Mouse (Mus musculus): ENCODE results near the gene Cacna1c. TPM values are rescaled to one million over a fixed set of nuclear protein-coding genes. Genes with fewer than 3 reads are reported as not detected.

The Cacna1c gene
- polyA plus RNA-seq, 1 experiment from 2014 or later = 6.4 TPM

- Histone ChIP-seq H3K36me3 (peaks cover 55% of the 10 kb centered on the region), H3K27ac (replicated peaks) (no peak overlapping the region), H3K9me3 (no peaks in the 10 kb centered on the region), H3K27me3 (no peaks in the 10 kb centered on the region), H3K4me2 (replicated peaks) (no peak overlapping the region), H3K9ac (replicated peaks) (no peak overlapping the region), H3K4me3 (no peak overlapping the region), H3K4me1 (no peaks in the 10 kb centered on the region)
- ATAC-seq (replicated peaks) = no peak
- WGBS = 95% methylated on average over 4 of the region's 4 CpGs
Measured at GRCm38 (mm10) chr6:118538627-118539026, 657.6 kb downstream of the Cacna1c start.

Other genes with a start within 250 kb of the Cacna1c start
- 13.1 and 13.3 TPM in 2 replicates for gene Dcp1b, start 21.2 kb downstream of the Cacna1c start, polyA plus RNA-seq (2015; fragmentation: Nextera tagmentation; extraction: Ambion mirVana)
- gene Cacna2d4, start 40.1 kb upstream of the Cacna1c start, polyA plus RNA-seq (2015; fragmentation: Nextera tagmentation; extraction: Ambion mirVana) = 0.11 and 0.37 TPM in 2 replicates
- gene Lrtm2, start 134.3 kb upstream of the Cacna1c start, polyA plus RNA-seq (2015; fragmentation: Nextera tagmentation; extraction: Ambion mirVana) = 3.5 and 3.7 TPM in 2 replicates
- 43.1 and 45.5 TPM in 2 replicates for gene Adipor2, start 221.3 kb upstream of the Cacna1c start, polyA plus RNA-seq (2015; fragmentation: Nextera tagmentation; extraction: Ambion mirVana)

Measured in forebrain, embryonic 15.5 days (tissue).